ENCODE assay signal across 27 mouse cellular contexts in genomic region chr6:7697077-7697643, GRCm38 (mm10). TPM values are rescaled to one million over a fixed set of nuclear protein-coding genes. Genes with fewer than 3 reads are reported as not detected.
DNase-seq lines count a peak whose midpoint lies in the region; ATAC-seq lines count a peak whose summit lies in the region.
"Had no signal": no experiment of that assay in that cellular context is flagged by ENCODE, and none has a peak within 500 bp of the region (broad histone marks: within the 10 kb centered on the region; RNA-seq: fewer than 3 reads in every experiment).

No protein-coding gene starts in this region.

- H3K4me1 ChIP-seq in liver, embryonic 15.5 days (replicated peaks) = peaks cover 57% of the 10 kb centered on the region

- intact Hi-C loops in heart, postnatal 36 days (cut with DNase I) = no loop called here

- ATAC-seq in liver, embryonic 15.5 days (ENCODE audit: insufficient read depth) = no peak
- ATAC-seq: intestine, postnatal 0 days; midbrain, embryonic 16.5 days had no signal

- H3K4me3 ChIP-seq in liver, embryonic 15.5 days (replicated peaks) = no peak overlapping the region
- H3K4me3 ChIP-seq: embryonic facial prominence, embryonic 12.5 days; forebrain, embryonic 12.5 days; hindbrain, embryonic 13.5 days; limb, embryonic 13.5 days had no signal

- H3K27ac ChIP-seq in liver, embryonic 15.5 days (replicated peaks) = peak overlapping the region; percentile 89
- H3K27ac ChIP-seq: embryonic facial prominence, embryonic 12.5 days; forebrain, embryonic 12.5 days; hindbrain, embryonic 13.5 days; limb, embryonic 13.5 days had no signal

- H3K4me2 ChIP-seq in liver, embryonic 15.5 days = peak overlapping the region; percentile 59
- H3K4me2 ChIP-seq: embryonic facial prominence, embryonic 12.5 days; forebrain, embryonic 12.5 days; hindbrain, embryonic 13.5 days; limb, embryonic 13.5 days; midbrain, embryonic 11.5 days had no signal

- no peaks in the 10 kb centered on the region for H3K9me3 ChIP-seq in liver, embryonic 15.5 days (replicated peaks)
- H3K9me3 ChIP-seq: embryonic facial prominence, embryonic 12.5 days; forebrain, embryonic 12.5 days; hindbrain, embryonic 13.5 days; limb, embryonic 13.5 days had no signal

- peak; percentile 37 for DNase-seq in heart, adult 11 months
- DNase-seq in heart, postnatal 36 days = no peak
- DNase-seq in c-Kit-positive CD71-positive TER-119-negative erythroid progenitor cells, embryonic 14.5 days (ENCODE audit: low read depth) = peak; percentile 49
- DNase-seq in left cerebral cortex, adult 18-20 months (ENCODE audit: low spot score in 2 of 2) = no peak
- no peak for DNase-seq in kidney, postnatal 36 days
- DNase-seq in ovary, adult 18-20 months (ENCODE audit: low spot score) = no peak
- DNase-seq: adrenal gland, postnatal 10 days; cerebellum, adult 11-12 months; cerebellum, adult 9-11 months; embryo, embryonic 11 days; gastrocnemius, postnatal 10 days; heart, postnatal 4 days; kidney, adult 9 months; kidney, postnatal 10 days; lung, adult 2 months; lung, postnatal 14 days; right cerebral cortex, adult 18-20 months; spleen, adult 18-20 months; thymus, postnatal 14 days had no signal

- 28% methylated on average over 4 of the region's 4 CpGs for WGBS in liver, embryonic 15.5 days (ENCODE audit: insufficient replicate concordance)

- H3K9ac ChIP-seq in liver, embryonic 15.5 days = no peak overlapping the region
- H3K9ac ChIP-seq: embryonic facial prominence, embryonic 12.5 days; forebrain, embryonic 12.5 days; hindbrain, embryonic 13.5 days; limb, embryonic 13.5 days had no signal

- H3K27me3 ChIP-seq in liver, embryonic 15.5 days = no peaks in the 10 kb centered on the region
- H3K27me3 ChIP-seq: embryonic facial prominence, embryonic 12.5 days; limb, embryonic 13.5 days had no signal

- no peaks in the 10 kb centered on the region for H3K36me3 ChIP-seq in liver, embryonic 15.5 days (replicated peaks)
- H3K36me3 ChIP-seq: embryonic facial prominence, embryonic 12.5 days; forebrain, embryonic 12.5 days; hindbrain, embryonic 13.5 days; limb, embryonic 13.5 days had no signal

RNA-seq across cellular contexts. Expression of gene Asns, which starts 4.1 kb away (rescaled TPM):
- total RNA-seq in heart, postnatal 36 days (2021) = 1 to 10 TPM; 2.7 to 3.1 TPM
- polyA plus RNA-seq in liver, embryonic 15.5 days (2015; fragmentation: Nextera tagmentation; extraction: Ambion mirVana) = 305 and 316 TPM in 2 replicates
- 100 to 1,000 TPM; 116 to 117 TPM for total RNA-seq in left cerebral cortex, adult 18-20 months (2021)

Comparison
In these comparisons a context has a peak if more than half of its experiments do, and no peak if none do; other contexts are left out.
1. DNase-seq: peak in heart, adult 11 months (single experiment) and c-Kit-positive CD71-positive TER-119-negative erythroid progenitor cells, embryonic 14.5 days (single experiment); none in heart, postnatal 36 days (0 of 2), left cerebral cortex, adult 18-20 months (0 of 2), kidney, postnatal 36 days (0 of 2) and ovary, adult 18-20 months (single experiment).
2. RNA of gene Asns, which starts 4.1 kb away (total RNA-seq): 116 to 117 TPM in left cerebral cortex, adult 18-20 months; 2.7 to 3.1 TPM in heart, postnatal 36 days; every median in the first group is over 10 times any median in the second.